Mouse (Mus musculus) testis, adult 2 months (tissue): ENCODE measurements around the gene Il21r.

Experiments used
- CTCF ChIP-seq: fragments of 200-500 bp; IDR thresholded peaks from 2 replicates; pipeline ENCODE4 v1.5.1; 2012; ENCODE audit warnings: low read depth, mild to moderate bottlenecking, inconsistent platforms, low read length, moderate library complexity; ENCODE audit not compliant: control insufficient read depth, insufficient read depth, insufficient replicate concordance
- POLR2A ChIP-seq: fragments of 200-500 bp; IDR thresholded peaks from 2 replicates; pipeline ENCODE4 v1.6.1; 2012; ENCODE audit warnings: low read depth, mild to moderate bottlenecking, inconsistent platforms, low read length, moderate library complexity; ENCODE audit not compliant: control insufficient read depth

DNA sequence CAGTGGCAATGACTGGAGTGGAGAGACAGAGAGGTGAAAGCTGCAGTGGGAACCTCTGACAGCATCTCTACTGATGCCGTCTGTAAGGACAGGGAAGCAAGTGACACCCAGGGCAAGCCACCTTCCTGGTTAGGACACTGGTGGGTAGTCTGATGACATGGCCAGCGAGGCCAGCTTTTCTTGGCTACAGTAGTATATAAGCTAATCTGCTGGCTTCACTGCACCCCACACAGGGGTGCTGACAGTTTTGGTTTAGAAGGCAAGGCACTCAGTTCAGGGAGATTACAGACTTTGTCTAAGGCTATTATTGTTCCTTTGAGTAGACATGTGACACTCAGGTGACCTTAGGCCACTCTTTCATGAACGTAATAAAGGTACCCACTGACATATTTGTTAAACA lies 60.4 kb downstream of the Il21r start:
- TF ChIP-seq POLR2A (no peak), CTCF (no peak)
